13 mouse cellular contexts compared by ENCODE assay signal in the genomic region with DNA sequence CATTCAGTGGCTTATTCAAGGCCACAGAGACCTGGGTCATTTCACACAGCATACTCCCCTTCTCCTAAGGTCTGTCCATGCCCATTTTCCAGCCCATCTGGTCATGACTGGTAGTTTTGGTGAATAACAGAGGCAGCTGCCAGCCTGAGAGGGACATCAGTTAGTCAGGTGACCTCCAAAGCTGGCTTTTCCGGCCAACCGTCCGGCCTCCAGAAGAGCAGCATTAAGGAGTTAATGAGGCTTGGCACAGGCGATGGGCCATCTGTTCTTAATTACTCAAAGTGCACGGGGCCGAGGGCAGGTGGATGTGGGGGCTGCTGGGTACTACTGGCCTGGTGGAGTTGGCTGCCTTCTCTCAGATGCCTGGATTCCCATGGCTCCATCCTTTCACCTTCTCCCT.
DNase-seq lines count a peak whose midpoint lies in the region; ATAC-seq lines count a peak whose summit lies in the region.
"Had no signal": no experiment of that assay in that cellular context is flagged by ENCODE, and none has a peak within 500 bp of the region (broad histone marks: within the 10 kb centered on the region; RNA-seq: fewer than 3 reads in every experiment).

No protein-coding gene starts in this region.

- H3K27me3 ChIP-seq in embryonic facial prominence, embryonic 11.5 days (ENCODE audit: control insufficient read depth, insufficient read depth, low read length) = no peaks in the 10 kb centered on the region
- H3K27me3 ChIP-seq: limb, embryonic 15.5 days; stomach, embryonic 15.5 days had no signal

- H3K9ac ChIP-seq in embryonic facial prominence, embryonic 11.5 days (replicated peaks; ENCODE audit: low read length) = no peak overlapping the region
- H3K9ac ChIP-seq: limb, embryonic 15.5 days; stomach, embryonic 15.5 days had no signal

- no peak overlapping the region for H3K27ac ChIP-seq in embryonic facial prominence, embryonic 11.5 days (replicated peaks; ENCODE audit: low read depth, low read length)
- H3K27ac ChIP-seq: limb, embryonic 15.5 days; stomach, embryonic 15.5 days had no signal

- 32% methylated on average over 6 of the region's 6 CpGs for WGBS in embryonic facial prominence, embryonic 11.5 days

- H3K9me3 ChIP-seq in embryonic facial prominence, embryonic 11.5 days (replicated peaks; ENCODE audit: control insufficient read depth, low read length) = no peaks in the 10 kb centered on the region
- H3K9me3 ChIP-seq: limb, embryonic 15.5 days; stomach, embryonic 15.5 days had no signal

- ATAC-seq in cerebellum, adult (ENCODE audit: insufficient number of reproducible peaks, low FRiP score, low TSS enrichment) = no peak
- ATAC-seq in embryonic facial prominence, embryonic 11.5 days (replicated peaks; ENCODE audit: insufficient number of reproducible peaks, low FRiP score, low TSS enrichment, low read depth) = no peak

- DNase-seq in cerebellum, adult 11 months = peak; percentile 10
- DNase-seq in MN1 (ENCODE audit: low spot score) = peak; percentile 6
- DNase-seq in cerebellum, adult 8-10 months = peak; percentile 7
- DNase-seq in embryonic facial prominence, embryonic 11.5 days (ENCODE audit: low spot score) = peak; percentile 31
- no peak for DNase-seq in frontal cortex, postnatal 36 days (ENCODE audit: low spot score in 2 of 2)
- no peak for DNase-seq in frontal cortex, postnatal 10 days (ENCODE audit: low spot score in 2 of 2)
- DNase-seq in layer of hippocampus, postnatal 10 days (ENCODE audit: low spot score in 2 of 2) = no peak
- DNase-seq: heart, postnatal 36 days; lung, postnatal 36 days had no signal

- H3K4me2 ChIP-seq in embryonic facial prominence, embryonic 11.5 days (ENCODE audit: low read depth, low read length) = no peak overlapping the region
- H3K4me2 ChIP-seq: limb, embryonic 15.5 days; stomach, embryonic 15.5 days had no signal

- H3K4me3 ChIP-seq in embryonic facial prominence, embryonic 11.5 days (ENCODE audit: low read depth, low read length) = no peak overlapping the region
- H3K4me3 ChIP-seq: limb, embryonic 15.5 days; myocyte; stomach, embryonic 15.5 days had no signal

- H3K4me1 ChIP-seq in embryonic facial prominence, embryonic 11.5 days (ENCODE audit: control insufficient read depth, insufficient read depth, low read length) = no peaks in the 10 kb centered on the region
- H3K4me1 ChIP-seq: stomach, embryonic 15.5 days had no signal

- no peaks in the 10 kb centered on the region for H3K36me3 ChIP-seq in embryonic facial prominence, embryonic 11.5 days (replicated peaks; ENCODE audit: control insufficient read depth, insufficient read depth, low read depth, low read length)
- H3K36me3 ChIP-seq: limb, embryonic 15.5 days; stomach, embryonic 15.5 days had no signal

Comparison
In these comparisons a context has a peak if more than half of its experiments do, and no peak if none do; other contexts are left out.
1. DNase-seq: peak in cerebellum, adult 11 months (single experiment), MN1 (single experiment), cerebellum, adult 8-10 months (single experiment) and embryonic facial prominence, embryonic 11.5 days (single experiment); none in frontal cortex, postnatal 36 days (0 of 2), frontal cortex, postnatal 10 days (0 of 2) and layer of hippocampus, postnatal 10 days (0 of 2).